Mouse (Mus musculus) heart, postnatal 10 days (tissue): ENCODE measurements at regions not wholly inside any gene's neighbourhood (a gene's known extent, or its start where the extent isn't known, plus 50 kb on each side); places are given as distances from the start of the nearest gene placed in this dataset.
"Not testable (repeated sequence)": the region's sequence is repeated elsewhere in the genome, so short reads cannot be mapped to it uniquely, and the experiment has no call there.

Experiments
- DNase-seq, 2 experiments: peaks; one replicate each; pipeline ENCODE4 v3.0.0; 2021
- intact Hi-C: fragments of 180-260 bp; cut with DNase I; formaldehyde crosslinking; loops from one replicate; pipeline ENCODE4 v1.15.1; 2025

- intact Hi-C loops, result loop anchor here (5.0 kb wide), 1 partner anchor 95 kb away; no protein-coding TSS in a partner anchor
- DNase-seq, result peak; percentile 80 to 84
Measured at GRCm38 (mm10) chr10:86636953-86637376, 68.3 kb downstream of the Hsp90b1 start.

GRCm38 (mm10) chr10:86636515-86636914 is 68.8 kb downstream of the Hsp90b1 start:
- intact Hi-C loops, result loop anchor here (5.0 kb wide), 1 partner anchor 96 kb away; no protein-coding TSS in a partner anchor
- DNase-seq, result not testable (repeated sequence)

GRCm38 (mm10) chr10:86626734-86627133 is 78.6 kb downstream of the Hsp90b1 start:
- intact Hi-C loops, result not testable (repeated sequence)

GRCm38 (mm10) chr10:86617958-86618664 is 87.2 kb downstream of the Hsp90b1 start:
- intact Hi-C loops, DNase-seq: not testable (repeated sequence)

More at GRCm38 (mm10) chr10:86626734-86627133, 78.6 kb downstream of the Hsp90b1 start:
- not testable (repeated sequence) for DNase-seq

- DNase-seq, result not testable (repeated sequence)
- intact Hi-C loops, result loop anchor here (5.0 kb wide), 1 partner anchor 870 kb away; no protein-coding TSS in a partner anchor
Measured at GRCm38 (mm10) chr10:86612341-86612740, 93.0 kb downstream of the Hsp90b1 start.

- DNase-seq, result peak in 1 of 2 experiments; percentile 5
- intact Hi-C loops, result loop anchor here (5.0 kb wide), 1 partner anchor 868 kb away; no protein-coding TSS in a partner anchor
Measured at GRCm38 (mm10) chr10:86610027-86610426, 95.3 kb downstream of the Hsp90b1 start.

- not testable (repeated sequence) for DNase-seq
- intact Hi-C loops, result loop anchor here (10.0 kb wide), 1 partner anchor 106 kb away; the partner anchor contains the start of gene Syn3
Measured at GRCm38 (mm10) chr10:86600843-86601242, 102.1 kb upstream of the Syn3 start.

- intact Hi-C loops, result loop anchor here (10.0 kb wide), 1 partner anchor 105 kb away; the partner anchor contains the start of gene Syn3
- DNase-seq, result not testable (repeated sequence)
Measured at GRCm38 (mm10) chr10:86599991-86600390, 101.3 kb upstream of the Syn3 start.

- DNase-seq, intact Hi-C loops: not testable (repeated sequence)
Measured at GRCm38 (mm10) chr10:86590211-86590610, 91.5 kb upstream of the Syn3 start.

GRCm38 (mm10) chr10:86566875-86567274 is 68.2 kb upstream of the Syn3 start:
- DNase-seq, intact Hi-C loops: not testable (repeated sequence)

- intact Hi-C loops, result no loop called here
- peak; percentile 7 to 24 for DNase-seq
Measured at GRCm38 (mm10) chr10:86555843-86556242, 57.1 kb upstream of the Syn3 start.
